Mouse (Mus musculus): Measurements from ENCODE around the gene Copz2. TPM values are rescaled to one million over a fixed set of nuclear protein-coding genes. Genes with fewer than 3 reads are reported as not detected.

The Copz2 gene
- polyA plus RNA-seq, 1 experiment from 2014 or later, result 20.0 TPM

- peak; percentile 83 for ATAC-seq (ENCODE audit: low read depth)
- Histone ChIP-seq H3K36me3 (peaks cover 32% of the 10 kb centered on the region), H3K9me3 (replicated peaks) (no peaks in the 10 kb centered on the region), H3K4me2 (peak overlapping the region; percentile 91), H3K9ac (peak overlapping the region; percentile 86), H3K4me1 (replicated peaks) (peaks cover 59% of the 10 kb centered on the region), H3K27me3 (no peaks in the 10 kb centered on the region), H3K27ac (peak overlapping the region; percentile 96), H3K4me3 (replicated peaks) (peak overlapping the region; percentile 78)
- WGBS (ENCODE audit: insufficient replicate concordance), result under 1% methylated on average over 33 of the region's 33 CpGs
- peak; percentile 84 for DNase-seq
These were observed 20.3 kb upstream of the Copz2 start for GRCm38 (mm10) chr11:96829403-96829812.

- no peaks in the 10 kb centered on the region for H3K27me3 ChIP-seq
- no peaks in the 10 kb centered on the region for H3K9me3 ChIP-seq (replicated peaks)
- ATAC-seq (ENCODE audit: low read depth) (peak; percentile 97), DNase-seq (peak; percentile 98)
- H3K4me3 ChIP-seq (replicated peaks), result peak within 1 kb of the TSS; percentile 78
- H3K36me3 ChIP-seq, result peaks cover 31% of the 10 kb centered on the region
- H3K4me1 ChIP-seq (replicated peaks), result peaks cover 53% of the 10 kb centered on the region
- H3K27ac ChIP-seq, result peak within 1 kb of the TSS; percentile 96
- peak within 1 kb of the TSS; percentile 86 for H3K9ac ChIP-seq
- H3K4me2 ChIP-seq, result peak within 1 kb of the TSS; percentile 91
- WGBS (ENCODE audit: insufficient replicate concordance), result under 1% methylated on average over 51 of the region's 51 CpGs
These were observed 19.7 kb upstream of the Copz2 start, which contains the start of gene Nfe2l1 for GRCm38 (mm10) chr11:96829813-96830538. Gene Nfe2l1 (minus strand): TSS chr11:96829968.

- H3K4me2 ChIP-seq, result peak overlapping the region; percentile 73
- H3K36me3 ChIP-seq, result peaks cover 24% of the 10 kb centered on the region
- no peak for ATAC-seq (ENCODE audit: low read depth)
- H3K9ac ChIP-seq, result peak overlapping the region; percentile 72
- H3K27ac ChIP-seq, result peak overlapping the region; percentile 64
- H3K4me3 ChIP-seq (replicated peaks), result peak overlapping the region; percentile 78
- DNase-seq, result no peak
- H3K27me3 ChIP-seq, result no peaks in the 10 kb centered on the region
- H3K9me3 ChIP-seq (replicated peaks), result no peaks in the 10 kb centered on the region
- H3K4me1 ChIP-seq (replicated peaks), result peaks cover 46% of the 10 kb centered on the region
- 10% methylated on average over 13 of the region's 13 CpGs for WGBS (ENCODE audit: insufficient replicate concordance)
These were observed 19.0 kb upstream of the Copz2 start for GRCm38 (mm10) chr11:96830539-96831216.

GRCm38 (mm10) chr11:96831516-96831915 lies 18.2 kb upstream of the Copz2 start:
- no peak overlapping the region for H3K4me3 ChIP-seq (replicated peaks)
- no peak overlapping the region for H3K4me2 ChIP-seq
- peaks cover 41% of the 10 kb centered on the region for H3K4me1 ChIP-seq (replicated peaks)
- 71% methylated on average over 4 of the region's 4 CpGs for WGBS (ENCODE audit: insufficient replicate concordance)
- DNase-seq (no peak), ATAC-seq (ENCODE audit: low read depth) (no peak)
- H3K9me3 ChIP-seq (replicated peaks), result no peaks in the 10 kb centered on the region
- H3K27ac ChIP-seq, result 0 out of 2 replicates have a peak overlapping the region, but pooled peaks have one; percentile 14
- peaks cover 15% of the 10 kb centered on the region for H3K36me3 ChIP-seq
- H3K9ac ChIP-seq, result no peak overlapping the region
- no peaks in the 10 kb centered on the region for H3K27me3 ChIP-seq

- WGBS (ENCODE audit: insufficient replicate concordance), result 78% methylated on average over 3 of the region's 3 CpGs
- Histone ChIP-seq H3K4me3 (replicated peaks) (no peak overlapping the region), H3K9ac (no peak overlapping the region), H3K27me3 (0 out of 2 replicates have a peak, but pooled peaks cover 4% of the 10 kb centered on the region), H3K36me3 (peaks cover 8% of the 10 kb centered on the region), H3K4me2 (no peak overlapping the region), H3K9me3 (replicated peaks) (no peaks in the 10 kb centered on the region), H3K27ac (no peak overlapping the region), H3K4me1 (replicated peaks) (peaks cover 31% of the 10 kb centered on the region)
- DNase-seq (no peak), ATAC-seq (ENCODE audit: low read depth) (no peak)
These were observed 17.1 kb upstream of the Copz2 start for GRCm38 (mm10) chr11:96832541-96832940.

- Histone ChIP-seq H3K36me3 (peaks cover 3% of the 10 kb centered on the region), H3K4me3 (replicated peaks) (no peak overlapping the region), H3K4me1 (replicated peaks) (peaks cover 27% of the 10 kb centered on the region), H3K27ac (no peak overlapping the region), H3K27me3 (0 out of 2 replicates have a peak, but pooled peaks cover 4% of the 10 kb centered on the region), H3K9me3 (replicated peaks) (no peaks in the 10 kb centered on the region), H3K4me2 (no peak overlapping the region), H3K9ac (no peak overlapping the region)
- WGBS (ENCODE audit: insufficient replicate concordance), result 59% methylated on average over 2 of the region's 2 CpGs
- no peak for ATAC-seq (ENCODE audit: low read depth)
- DNase-seq, result no peak
These were observed 16.7 kb upstream of the Copz2 start for GRCm38 (mm10) chr11:96832973-96833372.

GRCm38 (mm10) chr11:96834127-96834526 lies 15.5 kb upstream of the Copz2 start:
- DNase-seq (no peak), ATAC-seq (ENCODE audit: low read depth) (no peak)
- H3K4me3 ChIP-seq (replicated peaks), result no peak overlapping the region
- 82% methylated on average over 1 of the region's 1 CpGs for WGBS (ENCODE audit: insufficient replicate concordance)
- H3K36me3 ChIP-seq, result no peaks in the 10 kb centered on the region
- no peak overlapping the region for H3K4me2 ChIP-seq
- peaks cover 15% of the 10 kb centered on the region for H3K4me1 ChIP-seq (replicated peaks)
- H3K27ac ChIP-seq, result no peak overlapping the region
- no peaks in the 10 kb centered on the region for H3K9me3 ChIP-seq (replicated peaks)
- H3K9ac ChIP-seq, result no peak overlapping the region
- H3K27me3 ChIP-seq, result peaks cover 10% of the 10 kb centered on the region; the same call in 1 of the 2 replicates

- 41% methylated on average over 9 of the region's 9 CpGs for WGBS (ENCODE audit: insufficient replicate concordance)
- H3K9ac ChIP-seq, result no peak overlapping the region
- no peaks in the 10 kb centered on the region for H3K9me3 ChIP-seq (replicated peaks)
- H3K4me2 ChIP-seq, result no peak overlapping the region
- H3K27me3 ChIP-seq, result peaks cover 10% of the 10 kb centered on the region; the same call in 1 of the 2 replicates
- no peaks in the 10 kb centered on the region for H3K36me3 ChIP-seq
- 0 out of 2 replicates have a peak, but pooled peaks cover 4% of the 10 kb centered on the region for H3K4me1 ChIP-seq (replicated peaks)
- DNase-seq (no peak), ATAC-seq (ENCODE audit: low read depth) (no peak)
- no peak overlapping the region for H3K4me3 ChIP-seq (replicated peaks)
- no peak overlapping the region for H3K27ac ChIP-seq
These were observed 12.4 kb upstream of the Copz2 start for GRCm38 (mm10) chr11:96837298-96837697.

- H3K27me3 ChIP-seq, result peaks cover 10% of the 10 kb centered on the region; the same call in 1 of the 2 replicates
- no peak overlapping the region for H3K27ac ChIP-seq
- DNase-seq, result no peak
- 0 out of 2 replicates have a peak, but pooled peaks cover 4% of the 10 kb centered on the region for H3K4me1 ChIP-seq (replicated peaks)
- no peak overlapping the region for H3K4me2 ChIP-seq
- no peak overlapping the region for H3K4me3 ChIP-seq (replicated peaks)
- H3K9ac ChIP-seq, result no peak overlapping the region
- no peak for ATAC-seq (ENCODE audit: low read depth)
- no peaks in the 10 kb centered on the region for H3K9me3 ChIP-seq (replicated peaks)
- 60% methylated on average over 4 of the region's 4 CpGs for WGBS (ENCODE audit: insufficient replicate concordance)
- H3K36me3 ChIP-seq, result no peaks in the 10 kb centered on the region
These were observed 11.3 kb upstream of the Copz2 start for GRCm38 (mm10) chr11:96838341-96838740.

GRCm38 (mm10) chr11:96839428-96839827 lies 10.2 kb upstream of the Copz2 start:
- 60% methylated on average over 7 of the region's 7 CpGs for WGBS (ENCODE audit: insufficient replicate concordance)
- ATAC-seq (ENCODE audit: low read depth) (no peak), DNase-seq (no peak)
- H3K9ac ChIP-seq, result no peak overlapping the region
- H3K4me3 ChIP-seq (replicated peaks), result no peak overlapping the region
- H3K27me3 ChIP-seq, result peaks cover 10% of the 10 kb centered on the region; the same call in 1 of the 2 replicates
- H3K4me2 ChIP-seq, result no peak overlapping the region
- H3K36me3 ChIP-seq, result no peaks in the 10 kb centered on the region
- no peaks in the 10 kb centered on the region for H3K9me3 ChIP-seq (replicated peaks)
- no peak overlapping the region for H3K27ac ChIP-seq
- H3K4me1 ChIP-seq (replicated peaks), result 0 out of 2 replicates have a peak, but pooled peaks cover 4% of the 10 kb centered on the region

- Histone ChIP-seq H3K4me1 (replicated peaks) (0 out of 2 replicates have a peak, but pooled peaks cover 4% of the 10 kb centered on the region), H3K27ac (no peak overlapping the region), H3K9ac (no peak overlapping the region), H3K36me3 (no peaks in the 10 kb centered on the region), H3K9me3 (replicated peaks) (no peaks in the 10 kb centered on the region), H3K27me3 (peaks cover 10% of the 10 kb centered on the region; the same call in 1 of the 2 replicates), H3K4me3 (replicated peaks) (no peak overlapping the region), H3K4me2 (no peak overlapping the region)
- WGBS (ENCODE audit: insufficient replicate concordance), result 52% methylated on average over 3 of the region's 3 CpGs
- ATAC-seq (ENCODE audit: low read depth) (no peak), DNase-seq (no peak)
These were observed 9.8 kb upstream of the Copz2 start for GRCm38 (mm10) chr11:96839877-96840276.
